Mouse (Mus musculus) cerebellum, postnatal 36 days (tissue): ENCODE results near the gene Ndc1.
A peak's percentile ranks its signal among the peaks of the same experiment; 100 is the strongest.
"Not testable (repeated sequence)": the region's sequence is repeated elsewhere in the genome, so short reads cannot be mapped to it uniquely, and the experiment has no call there.

Experiments used
- DNase-seq, 2 experiments: peaks; one replicate each; pipeline ENCODE4 v3.0.0; 2021 to 2022; ENCODE audit warnings: mixed read lengths in 2 of 2

Gene Ndc1

GRCm38 (mm10) chr4:107367567-107368314, at the start of gene Ndc1:
TSS of gene Ndc1 (plus strand) at chr4:107367784.
- peak; percentile 74 to 81 for DNase-seq

DNA sequence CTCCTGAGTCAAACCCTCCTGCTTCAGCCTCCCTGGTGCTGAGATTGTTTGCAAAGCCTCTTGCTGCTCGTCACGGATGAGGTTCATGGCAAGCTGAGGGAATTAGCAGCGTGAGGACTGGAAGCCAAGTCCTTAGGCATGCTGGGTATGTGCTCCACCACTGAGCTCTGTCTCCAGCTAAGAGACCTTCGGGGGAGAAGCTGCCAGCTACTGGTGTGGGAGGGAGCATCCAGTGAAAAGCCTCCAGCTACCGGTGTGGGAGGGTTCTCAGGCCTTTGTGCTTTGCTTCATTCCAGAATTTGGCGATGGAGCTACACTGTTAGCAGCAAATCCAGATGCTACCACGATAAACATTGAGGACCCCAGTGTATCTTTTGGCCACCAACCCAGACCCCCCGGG, 48.9 kb upstream of the Ndc1 start:
- DNase-seq, result no peak

GRCm38 (mm10) chr4:107321041-107321440, 46.5 kb upstream of the Ndc1 start:
- DNase-seq, result no peak

- DNase-seq, result no peak
These were observed 44.5 kb upstream of the Ndc1 start for GRCm38 (mm10) chr4:107323113-107323512.

GRCm38 (mm10) chr4:107328530-107328929, 39.1 kb upstream of the Ndc1 start:
- no peak for DNase-seq

DNA sequence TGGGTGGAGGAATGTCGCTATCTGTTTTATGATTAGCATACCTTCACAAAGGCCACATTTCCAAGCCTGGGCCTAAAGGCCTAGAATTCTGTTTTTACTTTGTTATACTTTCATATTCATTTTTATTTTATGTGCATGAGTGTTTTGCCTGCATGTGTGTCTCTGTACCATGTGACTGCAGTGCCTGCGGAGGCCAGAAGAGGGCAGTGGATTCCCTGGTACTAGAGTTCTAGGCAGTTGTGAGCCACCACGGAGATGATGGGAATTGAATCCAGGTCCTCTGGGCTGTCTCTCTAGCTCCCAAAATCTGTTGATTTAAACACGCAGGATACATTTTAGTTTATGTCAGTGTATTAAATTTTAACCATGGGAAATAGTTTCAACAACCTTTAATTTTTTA, 34.1 kb upstream of the Ndc1 start:
- no peak for DNase-seq

DNA sequence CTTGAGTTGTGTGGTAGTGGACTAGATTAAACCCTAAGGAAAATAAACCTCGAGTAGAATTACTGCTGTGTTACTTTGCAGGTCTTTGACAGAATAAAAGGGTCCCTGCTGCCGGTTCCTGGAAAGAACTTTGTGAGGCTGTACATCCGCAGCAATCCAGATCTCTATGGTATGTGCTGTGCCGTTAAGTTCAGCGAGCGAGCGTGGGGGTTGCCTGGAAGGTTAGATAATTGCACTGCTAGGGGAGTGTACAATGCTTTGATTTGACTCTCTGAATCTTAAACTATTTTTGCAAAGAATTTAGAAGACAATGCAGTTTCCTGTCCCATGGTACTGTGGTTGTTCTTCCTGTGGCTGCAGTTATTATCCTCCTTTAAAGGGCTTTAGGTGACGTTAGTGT, 31.2 kb upstream of the Ndc1 start:
- DNase-seq, result no peak

- no peak for DNase-seq
These were observed 30.1 kb upstream of the Ndc1 start for GRCm38 (mm10) chr4:107337455-107337854.

DNA sequence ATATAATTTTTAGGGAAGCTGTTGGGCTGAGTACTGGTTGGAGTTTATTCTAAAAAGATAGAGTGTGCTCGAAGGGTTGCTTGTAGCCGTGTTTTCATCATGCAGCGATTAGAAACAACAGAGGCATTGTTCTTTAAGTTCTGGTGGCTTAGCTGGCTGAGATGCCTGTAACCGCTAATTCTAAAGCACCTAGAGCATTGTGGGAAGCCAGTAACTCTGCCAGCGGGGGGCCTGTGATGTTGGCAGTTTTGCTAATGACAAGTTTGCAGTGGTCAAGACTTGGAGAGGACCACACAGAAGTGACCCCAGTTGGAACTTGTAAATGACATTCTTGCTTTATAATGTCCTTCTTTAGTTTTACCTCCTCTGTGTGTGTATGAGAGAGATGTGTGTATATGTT, 26.2 kb upstream of the Ndc1 start:
- no peak for DNase-seq

GRCm38 (mm10) chr4:107344612-107345011, 23.0 kb upstream of the Ndc1 start:
- no peak for DNase-seq

- no peak for DNase-seq
These were observed 20.4 kb upstream of the Ndc1 start for GRCm38 (mm10) chr4:107347221-107347620.

- no peak for DNase-seq
These were observed 18.9 kb upstream of the Ndc1 start for GRCm38 (mm10) chr4:107348529-107349310.

GRCm38 (mm10) chr4:107349311-107350008, 18.1 kb upstream of the Ndc1 start:
- DNase-seq, result peak; percentile 27 to 42

- DNase-seq, result no peak
These were observed 16.2 kb upstream of the Ndc1 start for GRCm38 (mm10) chr4:107351368-107351767.

- DNase-seq, result no peak
These were observed 14.0 kb upstream of the Ndc1 start for GRCm38 (mm10) chr4:107353612-107354011.

DNA sequence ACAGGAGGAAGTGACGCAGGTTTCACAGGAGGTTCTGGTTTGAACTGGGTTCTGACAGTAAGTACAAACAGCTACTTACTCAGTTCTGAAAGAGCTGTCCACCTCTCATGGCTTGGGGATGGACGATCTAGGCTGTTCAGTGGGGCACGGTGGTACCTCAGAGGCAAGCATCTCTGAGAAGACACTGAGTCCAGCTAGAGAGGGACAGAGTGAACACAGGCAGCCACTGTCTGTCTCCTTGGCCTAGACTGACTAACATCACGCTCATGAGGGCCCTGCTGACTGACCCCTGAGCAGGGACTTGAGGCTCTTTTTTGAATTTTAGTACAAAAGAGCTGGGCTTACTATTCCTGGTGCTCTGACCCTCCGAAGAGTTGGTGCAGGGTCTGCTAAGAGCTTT, 13.5 kb upstream of the Ndc1 start:
- no peak for DNase-seq

GRCm38 (mm10) chr4:107354543-107354942, 13.0 kb upstream of the Ndc1 start:
- no peak for DNase-seq

DNA sequence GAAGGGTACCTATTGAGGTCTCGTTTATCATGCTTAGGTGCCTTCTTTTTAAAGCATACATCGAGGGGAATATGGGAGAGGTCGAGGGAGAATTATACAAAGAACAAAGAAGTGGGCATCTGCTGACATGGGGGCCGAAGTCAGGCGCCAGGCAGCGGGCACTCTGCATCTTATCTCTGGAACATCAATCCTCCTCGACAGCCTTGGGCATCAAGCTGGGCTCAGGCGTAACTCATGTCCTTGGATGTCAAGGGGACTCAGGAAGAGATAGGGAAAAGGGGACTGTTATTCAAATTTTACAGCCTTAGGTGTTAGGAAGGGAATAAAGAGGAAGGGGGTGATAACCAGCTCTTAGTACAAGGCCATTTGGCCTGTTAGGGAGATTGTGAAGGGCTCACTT, 10.4 kb upstream of the Ndc1 start:
- DNase-seq, result not testable (repeated sequence)

DNA sequence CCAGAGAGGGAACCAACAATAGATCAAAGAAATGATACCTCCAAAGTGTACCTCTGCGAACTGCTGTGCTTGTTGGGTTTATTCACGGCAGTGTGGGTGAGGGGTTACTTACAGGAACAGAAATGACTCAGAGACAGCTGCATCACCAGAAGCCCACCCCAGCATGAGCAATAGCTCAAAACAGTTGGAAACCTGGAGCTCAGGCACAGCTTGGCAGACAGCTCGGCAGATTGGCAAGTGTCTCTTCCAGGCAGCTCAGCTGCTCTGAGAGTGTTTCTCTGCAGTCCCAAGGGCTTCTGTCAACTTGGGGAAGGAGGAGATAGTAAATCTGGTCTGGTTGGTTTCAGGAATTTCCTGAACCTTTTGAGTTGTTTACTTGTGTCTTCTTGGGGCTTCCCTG, 9.1 kb upstream of the Ndc1 start:
- DNase-seq, result no peak

- no peak for DNase-seq
These were observed 7.0 kb upstream of the Ndc1 start for GRCm38 (mm10) chr4:107360457-107361145.

DNA sequence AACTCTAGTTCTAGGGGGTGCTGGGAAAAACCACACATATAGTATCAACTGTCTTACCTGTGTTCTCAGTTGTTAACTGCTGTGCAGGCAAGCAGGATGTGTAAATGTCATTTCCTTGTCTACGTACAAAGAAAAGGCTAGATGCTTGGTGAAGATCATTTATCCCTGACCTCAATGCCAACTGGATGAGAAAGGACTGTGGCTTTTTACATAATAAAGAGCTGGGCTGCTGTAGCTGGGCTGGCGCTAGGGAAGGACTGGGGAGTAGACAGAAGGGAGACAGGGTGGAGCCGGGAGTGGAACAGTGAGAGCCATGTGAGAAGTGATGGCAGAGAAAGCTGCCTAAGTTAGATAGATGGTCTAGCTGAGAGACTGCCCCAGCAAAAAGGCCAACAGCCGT, 4.8 kb upstream of the Ndc1 start:
- DNase-seq, result no peak

- no peak for DNase-seq
These were observed 4.0 kb upstream of the Ndc1 start for GRCm38 (mm10) chr4:107363573-107363972.

DNA sequence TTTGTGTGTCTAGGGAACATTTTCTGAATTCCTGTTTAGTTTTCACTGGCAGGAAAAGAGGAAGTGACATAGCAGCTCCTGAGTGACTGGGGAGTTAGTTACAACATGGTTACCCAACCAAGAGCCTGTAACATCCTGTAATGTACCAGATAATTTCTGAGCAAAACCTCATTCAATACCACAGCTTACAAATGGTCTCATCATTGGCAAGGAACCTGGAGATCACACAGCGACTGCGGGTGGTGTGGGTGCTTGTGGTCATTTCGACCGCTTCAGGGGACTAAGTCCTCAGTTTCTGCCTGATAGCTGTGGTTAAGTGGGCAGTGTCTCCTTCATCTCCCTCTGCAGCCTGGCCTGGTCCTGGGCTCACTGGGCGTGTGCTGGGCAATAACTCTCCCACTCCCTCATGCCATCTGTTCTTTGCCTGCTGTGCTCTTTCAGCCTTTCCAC, 3.4 kb upstream of the Ndc1 start:
- DNase-seq, result no peak
